Mouse (Mus musculus): ENCODE measurements around the gene Tjp1. TPM values are rescaled to one million over a fixed set of nuclear protein-coding genes. Genes with fewer than 3 reads are reported as not detected.

Tjp1 gene
- polyA plus RNA-seq, 1 experiment from 2014 or later: 15.3 TPM

GRCm38 (mm10) chr7:65317418-65317817 is 210.2 kb downstream of the Tjp1 start:
- Histone ChIP-seq H3K9me3 (ENCODE audit: control insufficient read depth, low read length) (no peaks in the 10 kb centered on the region), H3K4me3 (ENCODE audit: control insufficient read depth in 1 of 2, insufficient read depth in 1 of 2, low read depth in 1 of 2, low read length in 2 of 2) (no peak overlapping the region), H3K9ac (ENCODE audit: low read length) (no peak overlapping the region), H3K27ac (replicated peaks in 1 of 2; ENCODE audit: control insufficient read depth in 1 of 2, insufficient read depth in 1 of 2, low read depth in 2 of 2, low read length in 2 of 2) (no peak overlapping the region), H3K36me3 (ENCODE audit: control insufficient read depth, insufficient read depth, low read length) (peaks cover 92% of the 10 kb centered on the region), H3K4me1 (ENCODE audit: control insufficient read depth in 2 of 2, insufficient read depth in 2 of 2, low read length in 2 of 2) (no peaks in the 10 kb centered on the region), H3K27me3 (ENCODE audit: control insufficient read depth, insufficient read depth, low read length) (no peaks in the 10 kb centered on the region), H3K4me2 (ENCODE audit: low read length) (no peak overlapping the region)
- no peak for ATAC-seq (ENCODE audit: insufficient number of reproducible peaks, insufficient read depth, low FRiP score, low read depth)
- 43% methylated on average over 5 of the region's 5 CpGs for WGBS

- 85% methylated on average over 2 of the region's 2 CpGs for WGBS
- no peak overlapping the region for H3K9ac ChIP-seq (ENCODE audit: low read length)
- no peak overlapping the region for H3K4me3 ChIP-seq (ENCODE audit: control insufficient read depth in 1 of 2, insufficient read depth in 1 of 2, low read depth in 1 of 2, low read length in 2 of 2)
- no peaks in the 10 kb centered on the region for H3K27me3 ChIP-seq (ENCODE audit: control insufficient read depth, insufficient read depth, low read length)
- no peak for ATAC-seq (ENCODE audit: insufficient number of reproducible peaks, insufficient read depth, low FRiP score, low read depth)
- no peaks in the 10 kb centered on the region for H3K9me3 ChIP-seq (ENCODE audit: control insufficient read depth, low read length)
- peaks cover 94% of the 10 kb centered on the region for H3K36me3 ChIP-seq (ENCODE audit: control insufficient read depth, insufficient read depth, low read length)
- H3K27ac ChIP-seq (replicated peaks in 1 of 2; ENCODE audit: control insufficient read depth in 1 of 2, insufficient read depth in 1 of 2, low read depth in 2 of 2, low read length in 2 of 2): no peak overlapping the region
- no peaks in the 10 kb centered on the region for H3K4me1 ChIP-seq (ENCODE audit: control insufficient read depth in 2 of 2, insufficient read depth in 2 of 2, low read length in 2 of 2)
- H3K4me2 ChIP-seq (ENCODE audit: low read length): no peak overlapping the region
Observed at GRCm38 (mm10) chr7:65315182-65315581, 212.4 kb downstream of the Tjp1 start.

- Histone ChIP-seq H3K27ac (replicated peaks in 1 of 2; ENCODE audit: control insufficient read depth in 1 of 2, insufficient read depth in 1 of 2, low read depth in 2 of 2, low read length in 2 of 2) (no peak overlapping the region), H3K4me2 (ENCODE audit: low read length) (no peak overlapping the region), H3K4me1 (ENCODE audit: control insufficient read depth in 2 of 2, insufficient read depth in 2 of 2, low read length in 2 of 2) (no peaks in the 10 kb centered on the region), H3K9ac (ENCODE audit: low read length) (no peak overlapping the region), H3K4me3 (ENCODE audit: control insufficient read depth in 1 of 2, insufficient read depth in 1 of 2, low read depth in 1 of 2, low read length in 2 of 2) (no peak overlapping the region), H3K27me3 (ENCODE audit: control insufficient read depth, insufficient read depth, low read length) (no peaks in the 10 kb centered on the region), H3K9me3 (ENCODE audit: control insufficient read depth, low read length) (no peaks in the 10 kb centered on the region), H3K36me3 (ENCODE audit: control insufficient read depth, insufficient read depth, low read length) (peaks cover 78% of the 10 kb centered on the region)
- 95% methylated on average over 6 of the region's 6 CpGs for WGBS
- no peak for ATAC-seq (ENCODE audit: insufficient number of reproducible peaks, insufficient read depth, low FRiP score, low read depth)
Observed at GRCm38 (mm10) chr7:65296675-65297589, 230.6 kb downstream of the Tjp1 start.

GRCm38 (mm10) chr7:65282886-65283285 is 244.7 kb downstream of the Tjp1 start:
- Histone ChIP-seq H3K4me1 (ENCODE audit: control insufficient read depth in 2 of 2, insufficient read depth in 2 of 2, low read length in 2 of 2) (no peaks in the 10 kb centered on the region), H3K9ac (ENCODE audit: low read length) (no peak overlapping the region), H3K27me3 (ENCODE audit: control insufficient read depth, insufficient read depth, low read length) (no peaks in the 10 kb centered on the region), H3K27ac (replicated peaks in 1 of 2; ENCODE audit: control insufficient read depth in 1 of 2, insufficient read depth in 1 of 2, low read depth in 2 of 2, low read length in 2 of 2) (no peak overlapping the region), H3K4me2 (ENCODE audit: low read length) (peak overlapping the region; percentile 38), H3K36me3 (ENCODE audit: control insufficient read depth, insufficient read depth, low read length) (no peaks in the 10 kb centered on the region), H3K4me3 (ENCODE audit: control insufficient read depth in 1 of 2, insufficient read depth in 1 of 2, low read depth in 1 of 2, low read length in 2 of 2) (no peak overlapping the region), H3K9me3 (ENCODE audit: control insufficient read depth, low read length) (no peaks in the 10 kb centered on the region)
- no peak for ATAC-seq (ENCODE audit: insufficient number of reproducible peaks, insufficient read depth, low FRiP score, low read depth)
- 58% methylated on average over 16 of the region's 16 CpGs for WGBS

GRCm38 (mm10) chr7:65281960-65282359 is 245.6 kb downstream of the Tjp1 start:
- Histone ChIP-seq H3K9me3 (ENCODE audit: control insufficient read depth, low read length) (no peaks in the 10 kb centered on the region), H3K9ac (ENCODE audit: low read length) (no peak overlapping the region), H3K27ac (replicated peaks in 1 of 2; ENCODE audit: control insufficient read depth in 1 of 2, insufficient read depth in 1 of 2, low read depth in 2 of 2, low read length in 2 of 2) (no peak overlapping the region), H3K4me2 (ENCODE audit: low read length) (no peak overlapping the region), H3K4me3 (ENCODE audit: control insufficient read depth in 1 of 2, insufficient read depth in 1 of 2, low read depth in 1 of 2, low read length in 2 of 2) (no peak overlapping the region), H3K36me3 (ENCODE audit: control insufficient read depth, insufficient read depth, low read length) (no peaks in the 10 kb centered on the region), H3K27me3 (ENCODE audit: control insufficient read depth, insufficient read depth, low read length) (no peaks in the 10 kb centered on the region), H3K4me1 (ENCODE audit: control insufficient read depth in 2 of 2, insufficient read depth in 2 of 2, low read length in 2 of 2) (no peaks in the 10 kb centered on the region)
- 70% methylated on average over 3 of the region's 3 CpGs for WGBS
- ATAC-seq (ENCODE audit: insufficient number of reproducible peaks, insufficient read depth, low FRiP score, low read depth): no peak

GRCm38 (mm10) chr7:65280944-65281912 is 246.4 kb downstream of the Tjp1 start:
- Histone ChIP-seq H3K27me3 (ENCODE audit: control insufficient read depth, insufficient read depth, low read length) (no peaks in the 10 kb centered on the region), H3K9me3 (ENCODE audit: control insufficient read depth, low read length) (no peaks in the 10 kb centered on the region), H3K9ac (ENCODE audit: low read length) (no peak overlapping the region), H3K4me2 (ENCODE audit: low read length) (no peak overlapping the region), H3K4me1 (ENCODE audit: control insufficient read depth in 2 of 2, insufficient read depth in 2 of 2, low read length in 2 of 2) (no peaks in the 10 kb centered on the region), H3K27ac (replicated peaks in 1 of 2; ENCODE audit: control insufficient read depth in 1 of 2, insufficient read depth in 1 of 2, low read depth in 2 of 2, low read length in 2 of 2) (no peak overlapping the region), H3K36me3 (ENCODE audit: control insufficient read depth, insufficient read depth, low read length) (no peaks in the 10 kb centered on the region), H3K4me3 (ENCODE audit: control insufficient read depth in 1 of 2, insufficient read depth in 1 of 2, low read depth in 1 of 2, low read length in 2 of 2) (no peak overlapping the region)
- ATAC-seq (ENCODE audit: insufficient number of reproducible peaks, insufficient read depth, low FRiP score, low read depth): no peak
- whole genome bisulfite sequencing: 77% methylated on average over 10 of the region's 10 CpGs

GRCm38 (mm10) chr7:65279277-65279676 is 248.3 kb downstream of the Tjp1 start:
- Histone ChIP-seq H3K27me3 (ENCODE audit: control insufficient read depth, insufficient read depth, low read length) (no peaks in the 10 kb centered on the region), H3K9ac (ENCODE audit: low read length) (no peak overlapping the region), H3K4me2 (ENCODE audit: low read length) (no peak overlapping the region), H3K9me3 (ENCODE audit: control insufficient read depth, low read length) (no peaks in the 10 kb centered on the region), H3K27ac (replicated peaks in 1 of 2; ENCODE audit: control insufficient read depth in 1 of 2, insufficient read depth in 1 of 2, low read depth in 2 of 2, low read length in 2 of 2) (no peak overlapping the region), H3K4me1 (ENCODE audit: control insufficient read depth in 2 of 2, insufficient read depth in 2 of 2, low read length in 2 of 2) (no peaks in the 10 kb centered on the region), H3K4me3 (ENCODE audit: control insufficient read depth in 1 of 2, insufficient read depth in 1 of 2, low read depth in 1 of 2, low read length in 2 of 2) (no peak overlapping the region), H3K36me3 (ENCODE audit: control insufficient read depth, insufficient read depth, low read length) (no peaks in the 10 kb centered on the region)
- ATAC-seq (ENCODE audit: insufficient number of reproducible peaks, insufficient read depth, low FRiP score, low read depth): no peak
- 81% methylated on average over 13 of the region's 13 CpGs for WGBS

Measured in heart, embryonic 14.5 days (tissue).